8 mouse cellular contexts compared by ENCODE assay signal in the genomic region with DNA sequence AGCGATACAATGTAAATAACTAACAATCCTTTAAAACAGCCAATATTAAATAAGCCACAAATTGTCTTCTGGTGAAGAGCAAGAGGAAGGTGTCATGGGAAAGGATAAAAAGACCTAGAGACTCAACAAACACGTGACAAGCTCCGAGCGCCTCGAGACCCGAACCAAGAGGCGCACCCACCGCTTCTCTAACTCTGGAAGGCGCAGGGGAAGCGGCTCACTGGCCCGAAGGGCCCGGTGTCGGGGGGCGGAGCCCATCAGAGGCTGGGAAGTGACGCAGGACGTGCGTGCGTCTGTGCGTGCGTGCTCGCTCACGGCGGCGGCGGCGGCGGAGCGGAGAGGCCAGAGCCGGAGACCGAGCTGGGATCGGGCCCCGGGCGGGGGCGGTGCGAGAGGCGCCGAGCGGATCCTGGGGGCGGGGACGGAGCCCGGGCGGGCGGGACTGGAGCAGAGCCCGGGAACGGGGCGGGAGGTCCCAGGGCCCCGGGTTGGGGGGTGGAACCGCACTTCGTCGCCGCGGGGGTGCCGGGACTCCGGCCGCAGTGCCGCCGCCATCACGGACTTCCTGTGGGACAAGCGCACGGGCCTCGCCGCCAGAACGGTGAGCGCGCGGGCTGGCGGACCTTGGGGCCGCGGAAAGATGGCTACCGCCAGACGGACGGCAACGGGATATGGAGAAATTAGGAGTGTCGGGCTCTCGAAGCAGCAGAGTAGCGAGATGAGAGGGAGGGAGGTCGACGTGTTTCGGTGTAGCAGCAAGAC. TPM values are rescaled to one million over a fixed set of nuclear protein-coding genes. Genes with fewer than 3 reads are reported as not detected.
A peak's percentile ranks its signal among the peaks of the same experiment; 100 is the strongest.
DNase-seq lines count a peak whose midpoint lies in the region; ATAC-seq and TF ChIP-seq lines count a peak whose summit lies in the region.

A gene (plus strand): TSS at position 290 of the 762 bp plus-strand sequence.

- peak; percentile 96 for ATAC-seq in heart, embryonic 14.5 days (ENCODE audit: insufficient number of reproducible peaks, insufficient read depth, low FRiP score, low read depth)
- ATAC-seq in liver, embryonic 14.5 days (ENCODE audit: insufficient read depth), result peak; percentile 96
- peak; percentile 93 for ATAC-seq in neural tube, embryonic 11.5 days (ENCODE audit: insufficient read depth, low FRiP score, low TSS enrichment)
- peak; percentile 98 for ATAC-seq in stomach, postnatal 0 days (ENCODE audit: low FRiP score, low TSS enrichment)

- peak within 1 kb of the TSS; percentile 97 for H3K4me3 ChIP-seq in brown adipose tissue, adult 24 weeks (ENCODE audit: insufficient read depth, low read depth, low read length)
- peak within 1 kb of the TSS; percentile 61 to 63 for H3K4me3 ChIP-seq in heart, embryonic 14.5 days (ENCODE audit: control insufficient read depth in 1 of 2, insufficient read depth in 1 of 2, low read depth in 1 of 2, low read length in 2 of 2)
- H3K4me3 ChIP-seq in liver, embryonic 14.5 days (ENCODE audit: insufficient read depth in 1 of 2, low read depth in 2 of 2, low read length in 2 of 2), result peak within 1 kb of the TSS; percentile 80 to 97
- peak within 1 kb of the TSS; percentile 77 for H3K4me3 ChIP-seq in neural tube, embryonic 11.5 days (ENCODE audit: low read depth, low read length)
- H3K4me3 ChIP-seq in stomach, postnatal 0 days (ENCODE audit: low read depth, low read length), result peak within 1 kb of the TSS; percentile 78

- H3K27ac ChIP-seq in brown adipose tissue, adult 24 weeks (replicated peaks; ENCODE audit: low read depth, low read length), result peak within 1 kb of the TSS; percentile 87
- H3K27ac ChIP-seq in heart, embryonic 14.5 days (replicated peaks in 1 of 2; ENCODE audit: control insufficient read depth in 1 of 2, insufficient read depth in 1 of 2, low read depth in 2 of 2, low read length in 2 of 2), result peak within 1 kb of the TSS; percentile 77 to 92
- H3K27ac ChIP-seq in liver, embryonic 14.5 days, result peak within 1 kb of the TSS; percentile 62
- H3K27ac ChIP-seq in neural tube, embryonic 11.5 days (ENCODE audit: low read depth, low read length), result peak within 1 kb of the TSS; percentile 90
- peak within 1 kb of the TSS; percentile 98 for H3K27ac ChIP-seq in stomach, postnatal 0 days (replicated peaks)

- TF ChIP-seq EP300 in liver, embryonic 14.5 days (IDR thresholded peaks at IDR 0.05; ENCODE audit: low read depth), result no peak
- no peak for TF ChIP-seq EP300 in stomach, postnatal 0 days (optimal IDR thresholded peaks at IDR 0.05)

- WGBS in heart, embryonic 14.5 days, result under 1% methylated on average over 79 of the region's 79 CpGs
- WGBS in liver, embryonic 14.5 days (ENCODE audit: insufficient replicate concordance), result under 1% methylated on average over 78 of the region's 79 CpGs
- under 1% methylated on average over 76 of the region's 79 CpGs for whole genome bisulfite sequencing in neural tube, embryonic 11.5 days
- under 1% methylated on average over 70 of the region's 79 CpGs for WGBS in stomach, postnatal 0 days

- no peak for TF ChIP-seq CTCF in liver, embryonic 14.5 days (IDR thresholded peaks at IDR 0.05; ENCODE audit: low read depth)
- TF ChIP-seq CTCF in stomach, postnatal 0 days (IDR thresholded peaks at IDR 0.05; ENCODE audit: low read depth), result no peak

- H3K4me1 ChIP-seq in brown adipose tissue, adult 24 weeks (ENCODE audit: control insufficient read depth, insufficient read depth, insufficient read length, low read length), result peaks cover 8% of the 10 kb centered on the region
- H3K4me1 ChIP-seq in heart, embryonic 14.5 days (ENCODE audit: control insufficient read depth in 2 of 2, insufficient read depth in 2 of 2, low read length in 2 of 2), result peaks cover 4 to 19% of the 10 kb centered on the region in 2 experiments
- H3K4me1 ChIP-seq in liver, embryonic 14.5 days (replicated peaks; ENCODE audit: control insufficient read depth in 2 of 2, insufficient read depth in 2 of 2, low read length in 1 of 2), result peaks cover 16 to 25% of the 10 kb centered on the region in 2 experiments
- peaks cover 9% of the 10 kb centered on the region for H3K4me1 ChIP-seq in neural tube, embryonic 11.5 days (ENCODE audit: control insufficient read depth, insufficient read depth, low read length)
- peaks cover 5% of the 10 kb centered on the region; the same call in 1 of the 2 replicates for H3K4me1 ChIP-seq in stomach, postnatal 0 days (replicated peaks; ENCODE audit: control insufficient read depth, insufficient read depth)

- DNase-seq in CD4-positive, CD25-positive, alpha-beta regulatory T cell, adult 2 months (ENCODE audit: low read depth, low spot score), result peak; percentile 97
- DNase-seq in fibroblast of lung, adult 2 months (ENCODE audit: low read depth), result peak; percentile 66
- DNase-seq in kidney, postnatal 25 days, result peak; percentile 94 to 98
- DNase-seq in liver, embryonic 14.5 days (ENCODE audit: low read depth in 3 of 3, low spot score in 3 of 3), result peak; percentile 89 to 91 (median 90)
- peak; percentile 97 for DNase-seq in neural tube, embryonic 11.5 days (ENCODE audit: low spot score)
- DNase-seq in stomach, postnatal 0 days (ENCODE audit: low spot score), result peak; percentile 96

- H3K9me3 ChIP-seq in heart, embryonic 14.5 days (ENCODE audit: control insufficient read depth, low read length), result no peaks in the 10 kb centered on the region
- no peaks in the 10 kb centered on the region for H3K9me3 ChIP-seq in liver, embryonic 14.5 days (ENCODE audit: control insufficient read depth, low read length)
- no peaks in the 10 kb centered on the region for H3K9me3 ChIP-seq in neural tube, embryonic 11.5 days (ENCODE audit: control insufficient read depth, low read length)
- H3K9me3 ChIP-seq in stomach, postnatal 0 days (ENCODE audit: control insufficient read depth, low read length), result no peaks in the 10 kb centered on the region

- peak within 1 kb of the TSS; percentile 83 for H3K4me2 ChIP-seq in heart, embryonic 14.5 days (ENCODE audit: low read length)
- H3K4me2 ChIP-seq in liver, embryonic 14.5 days (ENCODE audit: low read depth), result peak within 1 kb of the TSS; percentile 93
- H3K4me2 ChIP-seq in neural tube, embryonic 11.5 days (ENCODE audit: low read depth), result peak within 1 kb of the TSS; percentile 83
- peak within 1 kb of the TSS; percentile 49 for H3K4me2 ChIP-seq in stomach, postnatal 0 days (replicated peaks; ENCODE audit: low read depth)

- peak within 1 kb of the TSS; percentile 88 for H3K9ac ChIP-seq in heart, embryonic 14.5 days (ENCODE audit: low read length)
- H3K9ac ChIP-seq in liver, embryonic 14.5 days (replicated peaks), result peak within 1 kb of the TSS; percentile 77
- peak within 1 kb of the TSS; percentile 88 for H3K9ac ChIP-seq in neural tube, embryonic 11.5 days (ENCODE audit: low read length)
- H3K9ac ChIP-seq in stomach, postnatal 0 days (ENCODE audit: low read length), result peak within 1 kb of the TSS; percentile 97

- H3K27me3 ChIP-seq in heart, embryonic 14.5 days (ENCODE audit: control insufficient read depth, insufficient read depth, low read length), result no peaks in the 10 kb centered on the region
- H3K27me3 ChIP-seq in liver, embryonic 14.5 days (ENCODE audit: control insufficient read depth, insufficient read depth, low read length), result no peaks in the 10 kb centered on the region
- no peaks in the 10 kb centered on the region for H3K27me3 ChIP-seq in neural tube, embryonic 11.5 days (ENCODE audit: control insufficient read depth, insufficient read depth, low read length)
- no peaks in the 10 kb centered on the region for H3K27me3 ChIP-seq in stomach, postnatal 0 days (ENCODE audit: control insufficient read depth, insufficient read depth, low read length)

- peaks cover 33% of the 10 kb centered on the region for H3K36me3 ChIP-seq in heart, embryonic 14.5 days (ENCODE audit: control insufficient read depth, insufficient read depth, low read length)
- H3K36me3 ChIP-seq in liver, embryonic 14.5 days (replicated peaks; ENCODE audit: control insufficient read depth, insufficient read depth, low read depth), result peaks cover 23% of the 10 kb centered on the region
- H3K36me3 ChIP-seq in neural tube, embryonic 11.5 days (ENCODE audit: control insufficient read depth, insufficient read depth, low read length), result peaks cover 10% of the 10 kb centered on the region
- H3K36me3 ChIP-seq in stomach, postnatal 0 days (ENCODE audit: control insufficient read depth, insufficient read depth, low read length), result peaks cover 14% of the 10 kb centered on the region; the same call in 1 of the 2 replicates

RNA-seq across cellular contexts. Expression of the gene that starts here (rescaled TPM):
- polyA plus RNA-seq in brown adipose tissue, adult 24 weeks (2012; ENCODE audit: insufficient read depth, insufficient read length, missing spikeins), result 14.3 TPM in 2 replicates
- polyA plus RNA-seq in heart, embryonic 14.5 days (2014; fragmentation: Nextera tagmentation; extraction: Ambion mirVana), result 12.4 and 13.4 TPM in 2 replicates
- polyA plus RNA-seq in liver, embryonic 14.5 days (2012; rRNA removed), result 26.1 and 28.8 TPM in 2 replicates
- polyA plus RNA-seq in liver, embryonic 14.5 days (2014; fragmentation: Nextera tagmentation; extraction: Ambion mirVana), result 6.7 and 7.2 TPM in 2 replicates
- polyA plus RNA-seq in neural tube, embryonic 11.5 days (2014; fragmentation: Nextera tagmentation; extraction: Ambion mirVana), result 26.5 and 32.3 TPM in 2 replicates
- 10.2 and 11.3 TPM in 2 replicates for polyA plus RNA-seq in stomach, postnatal 0 days (2015; fragmentation: Nextera tagmentation; extraction: Ambion mirVana)

Comparison
In these comparisons a context has a peak if more than half of its experiments do, and no peak if none do; other contexts are left out.
1. Peak in every context shown above with its lines: DNase-seq, ATAC-seq, H3K4me3 ChIP-seq and H3K27ac ChIP-seq.